Mouse (Mus musculus) lung, embryonic 14.5 days (tissue): ENCODE measurements around the gene Wdr13. TPM values are rescaled to one million over a fixed set of nuclear protein-coding genes. Genes with fewer than 3 reads are reported as not detected.

ENCODE experiments used
- ATAC-seq: fragments of 200-750 bp; cut with Nextera tagmentation; 2 replicates; pipeline ENCODE4 v1.8.0; 2017; ENCODE audit warnings: mild to moderate bottlenecking, moderate TSS enrichment, moderate library complexity; ENCODE audit not compliant: insufficient read depth
- DNase-seq: peaks from one replicate; pipeline ENCODE4 v3.0.0-alpha.2; 2015
- H3K27ac ChIP-seq: fragments of 300-500 bp; sonication (generic); 2 replicates; pipeline ENCODE4 v1.5.1; 2014; ENCODE audit warnings: low read depth, mild to moderate bottlenecking, moderate library complexity
- H3K27me3 ChIP-seq: fragments of 300-500 bp; sonication (generic); 2 replicates; pipeline ENCODE4 v1.6.1; 2014; ENCODE audit warnings: low read length, control low read depth; ENCODE audit not compliant: insufficient read depth
- H3K36me3 ChIP-seq: fragments of 300-500 bp; sonication (generic); 2 replicates; pipeline ENCODE4 v1.6.1; 2014; ENCODE audit warnings: control low read depth; ENCODE audit not compliant: insufficient read depth
- H3K4me1 ChIP-seq: fragments of 300-500 bp; sonication (generic); 2 replicates; pipeline ENCODE4 v1.6.1; 2014; ENCODE audit warnings: antibody characterized with exemption, control low read depth; ENCODE audit not compliant: insufficient read depth
- H3K4me2 ChIP-seq: fragments of 300-500 bp; sonication (generic); 2 replicates; pipeline ENCODE4 v1.6.1; 2014; ENCODE audit warnings: mild to moderate bottlenecking
- H3K4me3 ChIP-seq: fragments of 300-500 bp; sonication (generic); 2 replicates; pipeline ENCODE4 v1.5.1; 2014; ENCODE audit warnings: low read depth, low read length
- H3K9ac ChIP-seq: fragments of 300-500 bp; sonication (generic); 2 replicates; pipeline ENCODE4 v1.6.1; 2014
- H3K9me3 ChIP-seq: fragments of 300-500 bp; sonication (generic); 2 replicates; pipeline ENCODE4 v1.6.1; 2016; ENCODE audit warnings: low read depth, low read length, control low read depth
- CTCF ChIP-seq: IDR thresholded peaks from 2 replicates; pipeline ENCODE4 v1.5.1; 2016; ENCODE audit warnings: antibody characterized with exemption, low read depth
- WGBS: fragments of 180-500 bp; shearing (Covaris S2); extraction: QIAGEN DNeasy Blood & Tissue Kit; methylation state at CpG from one replicate; pipeline ENCODE4 v1.1.7; 2014; 5-methylcytosine and 5-hydroxymethylcytosine counted together
- polyA plus RNA-seq: library from polyadenylated mRNA; unstranded; fragments of >200 nt; fragmentation: Nextera tagmentation; extraction: Ambion mirVana; gene quantifications from 2 replicates; pipeline ENCODE4 v1.2.1, GENCODE M21; 2014

Wdr13 gene
- 20.8 and 21.8 TPM in 2 replicates for polyA plus RNA-seq

DNA sequence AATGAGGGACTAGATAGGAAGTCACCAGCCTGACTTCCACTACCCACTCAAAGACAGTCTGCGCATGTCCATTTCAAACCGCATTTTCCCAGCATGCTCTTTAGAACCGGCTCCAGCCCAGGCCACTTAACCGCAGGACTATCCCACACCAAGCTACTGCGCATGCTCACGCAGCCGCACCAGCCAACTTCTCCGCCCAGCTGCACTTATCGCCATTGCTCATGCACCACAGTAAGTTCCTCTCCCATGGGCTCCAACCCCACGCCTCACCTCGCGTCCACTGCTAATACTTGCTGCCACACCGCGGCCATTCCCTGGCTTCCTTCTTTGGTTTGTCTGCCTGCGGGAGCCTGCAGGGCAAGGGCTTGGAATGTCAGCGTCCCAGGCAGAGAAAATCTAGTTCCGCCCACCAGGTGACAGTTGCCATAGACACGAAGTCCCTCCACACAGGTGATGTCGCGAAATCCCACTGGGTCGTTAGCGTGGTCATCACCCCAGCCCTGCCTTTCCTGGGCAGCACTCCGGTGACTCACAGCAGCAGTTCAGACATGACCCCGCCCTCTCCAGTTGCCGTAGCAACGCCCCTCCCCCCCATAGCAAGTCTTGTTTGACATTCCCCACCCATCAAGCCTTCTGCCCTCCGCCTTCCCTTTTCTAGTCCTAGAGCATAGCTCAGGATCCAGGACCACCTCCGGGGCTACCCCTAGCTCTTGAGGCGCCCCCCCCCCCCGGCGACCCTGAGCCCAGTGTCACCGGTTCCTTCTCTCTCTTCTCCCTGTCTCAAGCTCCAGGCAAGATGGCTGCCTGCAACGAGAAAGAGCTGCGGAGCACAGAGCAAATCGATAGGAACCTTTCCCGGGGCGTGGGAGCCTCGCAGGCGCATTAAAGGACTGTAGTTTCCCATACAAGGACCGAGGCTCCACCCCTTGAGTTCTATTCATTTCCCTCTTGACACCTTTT is at the start of gene Wdr13:
Gene Wdr13, minus strand, starts transcription at position 876 of the 960 bp plus-strand sequence.
- no peaks in the 10 kb centered on the region for H3K4me1 ChIP-seq
- peak within 1 kb of the TSS; percentile 43 for H3K9ac ChIP-seq
- peak within 1 kb of the TSS; percentile 63 for H3K4me2 ChIP-seq
- peak; percentile 93 for DNase-seq
- H3K27ac ChIP-seq = peak within 1 kb of the TSS; percentile 92
- ATAC-seq = peak; percentile 87
- H3K4me3 ChIP-seq = peak within 1 kb of the TSS; percentile 55
- 10% methylated on average over 39 of the region's 40 CpGs for WGBS
- H3K9me3 ChIP-seq = no peaks in the 10 kb centered on the region
- TF ChIP-seq CTCF = peak; percentile 9; the same call in 1 of the 2 replicates
- H3K27me3 ChIP-seq = no peaks in the 10 kb centered on the region
- H3K36me3 ChIP-seq = peaks cover 10% of the 10 kb centered on the region; the same call in 1 of the 2 replicates

DNA sequence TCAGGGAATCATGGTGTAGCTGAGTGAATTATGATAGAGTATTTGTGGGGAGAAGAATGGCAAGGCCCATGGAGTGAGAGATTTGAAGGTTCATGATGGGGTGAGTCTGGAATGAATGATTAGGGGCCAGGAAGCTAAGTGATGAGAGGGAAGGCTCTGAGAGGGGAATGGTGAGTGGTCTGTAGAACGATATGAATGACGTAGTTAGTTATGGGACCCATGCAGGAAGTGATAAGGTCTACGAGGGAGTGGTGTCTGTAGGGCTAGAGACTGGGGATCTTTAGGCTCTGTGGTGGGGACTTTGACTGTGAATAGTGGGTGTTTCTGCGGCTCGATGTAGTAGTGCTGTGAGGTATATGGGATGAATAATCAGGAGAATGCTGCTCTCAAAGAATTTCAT is 47.0 kb upstream of the Wdr13 start:
- ATAC-seq = no peak
- Histone ChIP-seq H3K4me3 (no peak overlapping the region), H3K9ac (no peak overlapping the region), H3K4me2 (no peak overlapping the region), H3K36me3 (no peaks in the 10 kb centered on the region), H3K27ac (no peak overlapping the region), H3K27me3 (no peaks in the 10 kb centered on the region), H3K4me1 (no peaks in the 10 kb centered on the region), H3K9me3 (no peaks in the 10 kb centered on the region)
- TF ChIP-seq CTCF = no peak
- WGBS = 80% methylated on average over 5 of the region's 5 CpGs
- no peak for DNase-seq

DNA sequence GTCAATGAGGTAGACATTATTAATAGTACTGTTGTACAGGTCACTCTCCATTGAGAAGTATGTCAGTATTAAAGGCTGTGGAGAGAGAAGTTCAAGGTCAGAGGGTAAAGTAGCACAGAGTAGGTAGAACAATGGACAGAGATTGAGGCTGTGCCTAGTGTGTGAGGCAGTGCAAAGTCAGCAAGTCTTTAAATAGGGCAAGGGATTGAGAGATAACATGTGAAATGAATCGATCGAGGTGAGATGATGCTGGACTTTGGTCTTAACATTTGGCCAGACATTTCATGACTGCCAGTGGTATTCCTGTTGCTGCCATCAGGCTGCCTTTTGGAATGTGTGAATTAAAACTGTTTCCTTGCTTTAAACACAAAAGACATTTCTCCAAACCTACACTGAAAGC is 46.2 kb upstream of the Wdr13 start:
- H3K9ac ChIP-seq = no peak overlapping the region
- 91% methylated on average over 2 of the region's 2 CpGs for WGBS
- no peak overlapping the region for H3K4me3 ChIP-seq
- no peak for DNase-seq
- H3K27ac ChIP-seq = no peak overlapping the region
- no peak for ATAC-seq
- no peaks in the 10 kb centered on the region for H3K27me3 ChIP-seq
- no peaks in the 10 kb centered on the region for H3K9me3 ChIP-seq
- TF ChIP-seq CTCF = no peak
- H3K36me3 ChIP-seq = no peaks in the 10 kb centered on the region
- no peaks in the 10 kb centered on the region for H3K4me1 ChIP-seq
- no peak overlapping the region for H3K4me2 ChIP-seq

DNA sequence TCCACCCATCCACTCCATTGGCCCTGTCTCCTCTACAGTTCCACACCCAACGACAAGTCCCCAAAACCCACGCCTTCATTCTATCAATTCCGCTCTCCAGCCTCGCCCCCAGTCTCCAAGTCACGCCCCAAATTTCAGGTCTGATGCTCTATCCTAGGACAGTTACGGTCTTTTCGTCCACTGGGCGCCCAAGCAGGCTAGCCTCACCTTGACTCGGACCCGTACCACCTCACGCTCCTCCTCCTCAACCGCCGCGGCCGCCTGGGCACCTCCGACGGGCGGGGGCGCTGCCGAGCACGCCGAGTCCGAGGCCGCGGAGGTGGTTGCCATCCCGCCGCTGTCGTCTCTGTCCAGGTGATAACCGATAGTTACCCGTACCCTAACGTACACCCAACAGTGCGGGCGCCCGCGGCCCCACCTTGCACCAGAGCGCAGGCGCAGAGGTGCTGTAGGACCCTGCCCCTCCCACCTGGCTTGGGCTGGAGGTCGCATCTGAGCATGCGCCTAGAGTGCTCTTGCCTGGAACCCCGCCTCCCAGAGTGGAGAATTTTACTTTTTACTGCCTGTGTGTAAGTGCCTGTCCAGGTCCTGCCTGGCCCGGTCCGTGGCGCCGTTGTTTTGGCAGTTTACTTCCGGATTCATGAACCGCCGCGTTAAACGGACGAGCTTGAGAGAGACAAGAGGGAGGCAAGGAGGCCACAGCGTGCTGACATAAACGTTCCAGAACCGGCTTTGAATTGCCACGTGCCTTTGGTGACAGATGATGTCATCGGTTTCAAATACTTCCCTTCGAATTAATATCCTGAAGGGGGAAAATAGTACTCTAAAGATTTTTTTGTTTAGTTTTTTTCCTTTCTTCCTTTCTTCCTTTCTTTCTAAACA is 43.1 kb upstream of the Wdr13 start, which contains the start of gene Tbc1d25:
Gene Tbc1d25, minus strand, starts transcription at position 678 of the 882 bp plus-strand sequence.
- peak; percentile 95 for ATAC-seq
- peak; percentile 29 for TF ChIP-seq CTCF

DNA sequence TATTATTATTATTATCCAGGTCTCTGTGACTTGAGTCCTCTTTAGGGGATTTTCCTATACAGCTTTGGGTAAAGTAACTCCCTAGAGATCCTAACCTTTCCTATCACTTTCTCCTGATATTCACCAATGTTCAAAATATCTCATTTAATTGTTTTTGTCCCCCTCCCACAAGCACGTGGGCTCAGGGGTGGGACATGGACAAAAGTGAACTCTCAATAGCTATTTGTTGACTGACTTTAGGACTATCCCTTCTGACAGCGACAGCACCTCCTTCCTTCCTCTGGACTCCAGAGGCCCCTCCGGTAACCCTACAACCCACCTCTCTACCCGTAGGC is 42.4 kb upstream of the Wdr13 start:
- no peak for ATAC-seq
- 10% methylated on average over 4 of the region's 4 CpGs for WGBS
- no peak overlapping the region for H3K27ac ChIP-seq

More for the DNA sequence above, 43.1 kb upstream of the Wdr13 start, which contains the start of gene Tbc1d25:
- WGBS = 8% methylated on average over 56 of the region's 56 CpGs
- Histone ChIP-seq H3K27me3 (no peaks in the 10 kb centered on the region), H3K36me3 (0 out of 2 replicates have a peak, but pooled peaks cover 3% of the 10 kb centered on the region), H3K4me2 (peak within 1 kb of the TSS; percentile 59), H3K9me3 (no peaks in the 10 kb centered on the region), H3K4me3 (peak within 1 kb of the TSS; percentile 52), H3K27ac (no peak within 1 kb of the TSS; the same call in 1 of the 2 replicates), H3K4me1 (no peaks in the 10 kb centered on the region), H3K9ac (peak within 1 kb of the TSS; percentile 45)
- peak; percentile 91 for DNase-seq

DNA sequence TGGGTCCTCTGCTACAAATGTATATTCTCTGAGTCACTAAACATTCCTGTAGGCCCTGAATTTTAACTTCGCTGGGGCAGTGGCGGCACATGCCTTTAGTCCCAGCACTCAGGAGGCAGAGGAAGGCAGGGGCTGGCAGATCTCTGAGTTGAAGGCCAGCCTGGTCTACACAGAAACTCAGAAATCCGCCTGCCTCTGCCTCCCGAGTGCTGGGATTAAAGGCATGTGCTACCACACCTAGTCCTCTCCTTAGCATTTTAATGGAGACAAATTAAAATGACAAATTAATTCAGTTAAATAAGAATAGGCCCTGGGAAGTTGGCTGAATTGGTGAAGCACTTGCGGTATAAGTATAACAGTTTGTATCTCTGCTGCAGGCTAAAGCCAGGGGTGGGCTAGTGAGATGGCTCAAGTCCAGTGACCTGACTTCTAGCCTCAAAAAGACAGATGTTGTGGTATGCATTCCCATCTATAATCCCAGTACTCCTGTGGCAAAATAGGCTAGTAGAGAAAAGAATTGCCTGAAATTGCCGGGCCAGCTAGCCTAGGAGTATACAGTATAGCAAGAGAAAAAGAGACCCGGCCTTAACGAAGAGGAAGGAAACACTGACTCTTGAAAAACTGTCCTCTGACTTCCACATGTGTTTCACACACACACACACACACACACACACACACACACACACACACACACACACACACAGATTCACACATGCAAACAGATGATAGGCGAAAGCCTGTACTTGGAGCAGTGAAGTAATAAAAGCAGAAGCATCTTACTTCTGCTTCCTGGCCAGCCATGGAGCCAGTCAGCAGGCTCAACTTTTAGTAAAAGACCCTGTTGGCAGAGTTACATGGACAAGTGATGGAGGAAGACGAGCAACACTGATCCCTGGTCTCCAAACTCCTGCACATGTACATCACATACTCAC is 35.3 kb upstream of the Wdr13 start:
- TF ChIP-seq CTCF = no peak
- WGBS = 93% methylated on average over 10 of the region's 10 CpGs

More for the DNA sequence above, 42.4 kb upstream of the Wdr13 start:
- Histone ChIP-seq H3K4me2 (peak overlapping the region; percentile 59), H3K36me3 (0 out of 2 replicates have a peak, but pooled peaks cover 3% of the 10 kb centered on the region), H3K9me3 (no peaks in the 10 kb centered on the region), H3K27me3 (no peaks in the 10 kb centered on the region), H3K4me1 (no peaks in the 10 kb centered on the region), H3K9ac (peak overlapping the region; percentile 45), H3K4me3 (peak overlapping the region; percentile 52)
- no peak for TF ChIP-seq CTCF
- no peak for DNase-seq

More for the DNA sequence above, 35.3 kb upstream of the Wdr13 start:
- no peak for ATAC-seq
- H3K27me3 ChIP-seq = no peaks in the 10 kb centered on the region
- 0 out of 2 replicates have a peak, but pooled peaks cover 10% of the 10 kb centered on the region for H3K36me3 ChIP-seq
- no peak for DNase-seq
- no peak overlapping the region for H3K4me2 ChIP-seq
- no peaks in the 10 kb centered on the region for H3K4me1 ChIP-seq
- no peak overlapping the region for H3K4me3 ChIP-seq
- no peak overlapping the region for H3K9ac ChIP-seq
- H3K9me3 ChIP-seq = no peaks in the 10 kb centered on the region
- no peak overlapping the region for H3K27ac ChIP-seq
